Mouse (Mus musculus): ENCODE measurements at regions not wholly inside any gene's neighbourhood (a gene's known extent, or its start where the extent isn't known, plus 50 kb on each side); places are given as distances from the start of the nearest gene placed in this dataset.

- Histone ChIP-seq H3K4me2 (no peak overlapping the region), H3K4me3 (ENCODE audit: low read depth, low read length) (no peak overlapping the region), H3K27ac (ENCODE audit: low read depth, low read length) (no peak overlapping the region), H3K4me1 (ENCODE audit: control insufficient read depth, insufficient read depth, low read length) (no peaks in the 10 kb centered on the region), H3K27me3 (ENCODE audit: control insufficient read depth, insufficient read depth, low read length) (no peaks in the 10 kb centered on the region), H3K9me3 (replicated peaks; ENCODE audit: control insufficient read depth, low read length) (no peaks in the 10 kb centered on the region), H3K9ac (ENCODE audit: low read depth, low read length) (no peak overlapping the region), H3K36me3 (ENCODE audit: control insufficient read depth, insufficient read depth, low read length) (no peaks in the 10 kb centered on the region)
- 73% methylated on average over 1 of the region's 1 CpGs for WGBS (ENCODE audit: insufficient replicate concordance)
- no peak for ATAC-seq (replicated peaks; ENCODE audit: insufficient number of reproducible peaks, low FRiP score, low TSS enrichment)
Observed at GRCm38 (mm10) chr3:20819586-20819985, 452.6 kb upstream of the Agtr1b start.

GRCm38 (mm10) chr3:20816613-20817012 lies 449.6 kb upstream of the Agtr1b start:
- WGBS (ENCODE audit: insufficient replicate concordance) = 23% methylated on average over 1 of the region's 1 CpGs

GRCm38 (mm10) chr3:20794256-20794655 lies 427.3 kb upstream of the Agtr1b start:
- WGBS (ENCODE audit: insufficient replicate concordance) = 71% methylated on average over 1 of the region's 1 CpGs
- Histone ChIP-seq H3K4me1 (ENCODE audit: control insufficient read depth, insufficient read depth, low read length) (no peaks in the 10 kb centered on the region), H3K9ac (ENCODE audit: low read depth, low read length) (no peak overlapping the region), H3K9me3 (replicated peaks; ENCODE audit: control insufficient read depth, low read length) (no peaks in the 10 kb centered on the region), H3K27me3 (ENCODE audit: control insufficient read depth, insufficient read depth, low read length) (no peaks in the 10 kb centered on the region), H3K27ac (ENCODE audit: low read depth, low read length) (no peak overlapping the region), H3K4me2 (no peak overlapping the region), H3K36me3 (ENCODE audit: control insufficient read depth, insufficient read depth, low read length) (no peaks in the 10 kb centered on the region), H3K4me3 (ENCODE audit: low read depth, low read length) (no peak overlapping the region)
- no peak for ATAC-seq (replicated peaks; ENCODE audit: insufficient number of reproducible peaks, low FRiP score, low TSS enrichment)

More at GRCm38 (mm10) chr3:20816613-20817012, 449.6 kb upstream of the Agtr1b start:
- Histone ChIP-seq H3K27ac (ENCODE audit: low read depth, low read length) (no peak overlapping the region), H3K9ac (ENCODE audit: low read depth, low read length) (no peak overlapping the region), H3K4me2 (no peak overlapping the region), H3K36me3 (ENCODE audit: control insufficient read depth, insufficient read depth, low read length) (no peaks in the 10 kb centered on the region), H3K4me1 (ENCODE audit: control insufficient read depth, insufficient read depth, low read length) (no peaks in the 10 kb centered on the region), H3K4me3 (ENCODE audit: low read depth, low read length) (no peak overlapping the region), H3K9me3 (replicated peaks; ENCODE audit: control insufficient read depth, low read length) (no peaks in the 10 kb centered on the region), H3K27me3 (ENCODE audit: control insufficient read depth, insufficient read depth, low read length) (no peaks in the 10 kb centered on the region)
- no peak for ATAC-seq (replicated peaks; ENCODE audit: insufficient number of reproducible peaks, low FRiP score, low TSS enrichment)

GRCm38 (mm10) chr3:20792503-20792902 lies 425.5 kb upstream of the Agtr1b start:
- Histone ChIP-seq H3K4me3 (ENCODE audit: low read depth, low read length) (no peak overlapping the region), H3K9ac (ENCODE audit: low read depth, low read length) (no peak overlapping the region), H3K27ac (ENCODE audit: low read depth, low read length) (no peak overlapping the region), H3K4me2 (no peak overlapping the region), H3K36me3 (ENCODE audit: control insufficient read depth, insufficient read depth, low read length) (no peaks in the 10 kb centered on the region), H3K9me3 (replicated peaks; ENCODE audit: control insufficient read depth, low read length) (no peaks in the 10 kb centered on the region), H3K27me3 (ENCODE audit: control insufficient read depth, insufficient read depth, low read length) (no peaks in the 10 kb centered on the region), H3K4me1 (ENCODE audit: control insufficient read depth, insufficient read depth, low read length) (no peaks in the 10 kb centered on the region)
- ATAC-seq (replicated peaks; ENCODE audit: insufficient number of reproducible peaks, low FRiP score, low TSS enrichment) = no peak
- 70% methylated on average over 1 of the region's 1 CpGs for WGBS (ENCODE audit: insufficient replicate concordance)

- ATAC-seq (replicated peaks; ENCODE audit: insufficient number of reproducible peaks, low FRiP score, low TSS enrichment) = no peak
- H3K27me3 ChIP-seq (ENCODE audit: control insufficient read depth, insufficient read depth, low read length) = no peaks in the 10 kb centered on the region
- no peaks in the 10 kb centered on the region for H3K9me3 ChIP-seq (replicated peaks; ENCODE audit: control insufficient read depth, low read length)
- H3K36me3 ChIP-seq (ENCODE audit: control insufficient read depth, insufficient read depth, low read length) = no peaks in the 10 kb centered on the region
- H3K4me2 ChIP-seq = no peak overlapping the region
- no peak overlapping the region for H3K27ac ChIP-seq (ENCODE audit: low read depth, low read length)
- H3K9ac ChIP-seq (ENCODE audit: low read depth, low read length) = no peak overlapping the region
- H3K4me1 ChIP-seq (ENCODE audit: control insufficient read depth, insufficient read depth, low read length) = no peaks in the 10 kb centered on the region
- H3K4me3 ChIP-seq (ENCODE audit: low read depth, low read length) = no peak overlapping the region
Observed at GRCm38 (mm10) chr3:20777883-20778282, 410.9 kb upstream of the Agtr1b start.

GRCm38 (mm10) chr3:20776964-20777304 lies 410.0 kb upstream of the Agtr1b start:
- H3K4me1 ChIP-seq (ENCODE audit: control insufficient read depth, insufficient read depth, low read length) = no peaks in the 10 kb centered on the region
- H3K36me3 ChIP-seq (ENCODE audit: control insufficient read depth, insufficient read depth, low read length) = no peaks in the 10 kb centered on the region
- no peaks in the 10 kb centered on the region for H3K9me3 ChIP-seq (replicated peaks; ENCODE audit: control insufficient read depth, low read length)
- no peak for ATAC-seq (replicated peaks; ENCODE audit: insufficient number of reproducible peaks, low FRiP score, low TSS enrichment)
- H3K27ac ChIP-seq (ENCODE audit: low read depth, low read length) = no peak overlapping the region
- no peak overlapping the region for H3K4me2 ChIP-seq
- no peak overlapping the region for H3K9ac ChIP-seq (ENCODE audit: low read depth, low read length)
- H3K27me3 ChIP-seq (ENCODE audit: control insufficient read depth, insufficient read depth, low read length) = no peaks in the 10 kb centered on the region
- no peak overlapping the region for H3K4me3 ChIP-seq (ENCODE audit: low read depth, low read length)
- WGBS (ENCODE audit: insufficient replicate concordance) = 88% methylated on average over 2 of the region's 2 CpGs

- Histone ChIP-seq H3K4me2 (no peak overlapping the region), H3K9me3 (replicated peaks; ENCODE audit: control insufficient read depth, low read length) (no peaks in the 10 kb centered on the region), H3K4me3 (ENCODE audit: low read depth, low read length) (no peak overlapping the region), H3K4me1 (ENCODE audit: control insufficient read depth, insufficient read depth, low read length) (no peaks in the 10 kb centered on the region), H3K27me3 (ENCODE audit: control insufficient read depth, insufficient read depth, low read length) (no peaks in the 10 kb centered on the region), H3K9ac (ENCODE audit: low read depth, low read length) (no peak overlapping the region), H3K27ac (ENCODE audit: low read depth, low read length) (no peak overlapping the region), H3K36me3 (ENCODE audit: control insufficient read depth, insufficient read depth, low read length) (no peaks in the 10 kb centered on the region)
- ATAC-seq (replicated peaks; ENCODE audit: insufficient number of reproducible peaks, low FRiP score, low TSS enrichment) = no peak
- whole genome bisulfite sequencing (ENCODE audit: insufficient replicate concordance) = 84% methylated on average over 4 of the region's 4 CpGs
Observed at GRCm38 (mm10) chr3:20776128-20776963, 409.4 kb upstream of the Agtr1b start.

- Histone ChIP-seq H3K9me3 (replicated peaks; ENCODE audit: control insufficient read depth, low read length) (no peaks in the 10 kb centered on the region), H3K4me2 (no peak overlapping the region), H3K9ac (ENCODE audit: low read depth, low read length) (no peak overlapping the region), H3K36me3 (ENCODE audit: control insufficient read depth, insufficient read depth, low read length) (no peaks in the 10 kb centered on the region), H3K27ac (ENCODE audit: low read depth, low read length) (no peak overlapping the region), H3K27me3 (ENCODE audit: control insufficient read depth, insufficient read depth, low read length) (no peaks in the 10 kb centered on the region), H3K4me3 (ENCODE audit: low read depth, low read length) (no peak overlapping the region), H3K4me1 (ENCODE audit: control insufficient read depth, insufficient read depth, low read length) (no peaks in the 10 kb centered on the region)
- 39% methylated on average over 3 of the region's 3 CpGs for WGBS (ENCODE audit: insufficient replicate concordance)
- no peak for ATAC-seq (replicated peaks; ENCODE audit: insufficient number of reproducible peaks, low FRiP score, low TSS enrichment)
Observed at GRCm38 (mm10) chr3:20734302-20734701, 367.3 kb upstream of the Agtr1b start.

GRCm38 (mm10) chr3:20732005-20732404 lies 365.0 kb upstream of the Agtr1b start:
- no peak overlapping the region for H3K27ac ChIP-seq (ENCODE audit: low read depth, low read length)
- H3K4me1 ChIP-seq (ENCODE audit: control insufficient read depth, insufficient read depth, low read length) = no peaks in the 10 kb centered on the region
- H3K9me3 ChIP-seq (replicated peaks; ENCODE audit: control insufficient read depth, low read length) = no peaks in the 10 kb centered on the region
- no peak overlapping the region for H3K4me3 ChIP-seq (ENCODE audit: low read depth, low read length)
- no peak overlapping the region for H3K4me2 ChIP-seq
- no peaks in the 10 kb centered on the region for H3K36me3 ChIP-seq (ENCODE audit: control insufficient read depth, insufficient read depth, low read length)
- ATAC-seq (replicated peaks; ENCODE audit: insufficient number of reproducible peaks, low FRiP score, low TSS enrichment) = no peak
- no peaks in the 10 kb centered on the region for H3K27me3 ChIP-seq (ENCODE audit: control insufficient read depth, insufficient read depth, low read length)
- H3K9ac ChIP-seq (ENCODE audit: low read depth, low read length) = no peak overlapping the region
